Mouse (Mus musculus) megakaryocyte, embryonic 14.5 days (primary cell): ENCODE data around the gene Gigyf1.

Source experiments
- FLI1 ChIP-seq: IDR thresholded peaks from 2 replicates; pipeline ENCODE4 v1.6.1; 2012; ENCODE audit warnings: low read length, inconsistent platforms, mixed read lengths
- GATA1 ChIP-seq: IDR thresholded peaks from 3 replicates; pipeline ENCODE4 v1.6.1; 2012; ENCODE audit warnings: mixed read lengths, low read length, inconsistent platforms, borderline replicate concordance

DNA sequence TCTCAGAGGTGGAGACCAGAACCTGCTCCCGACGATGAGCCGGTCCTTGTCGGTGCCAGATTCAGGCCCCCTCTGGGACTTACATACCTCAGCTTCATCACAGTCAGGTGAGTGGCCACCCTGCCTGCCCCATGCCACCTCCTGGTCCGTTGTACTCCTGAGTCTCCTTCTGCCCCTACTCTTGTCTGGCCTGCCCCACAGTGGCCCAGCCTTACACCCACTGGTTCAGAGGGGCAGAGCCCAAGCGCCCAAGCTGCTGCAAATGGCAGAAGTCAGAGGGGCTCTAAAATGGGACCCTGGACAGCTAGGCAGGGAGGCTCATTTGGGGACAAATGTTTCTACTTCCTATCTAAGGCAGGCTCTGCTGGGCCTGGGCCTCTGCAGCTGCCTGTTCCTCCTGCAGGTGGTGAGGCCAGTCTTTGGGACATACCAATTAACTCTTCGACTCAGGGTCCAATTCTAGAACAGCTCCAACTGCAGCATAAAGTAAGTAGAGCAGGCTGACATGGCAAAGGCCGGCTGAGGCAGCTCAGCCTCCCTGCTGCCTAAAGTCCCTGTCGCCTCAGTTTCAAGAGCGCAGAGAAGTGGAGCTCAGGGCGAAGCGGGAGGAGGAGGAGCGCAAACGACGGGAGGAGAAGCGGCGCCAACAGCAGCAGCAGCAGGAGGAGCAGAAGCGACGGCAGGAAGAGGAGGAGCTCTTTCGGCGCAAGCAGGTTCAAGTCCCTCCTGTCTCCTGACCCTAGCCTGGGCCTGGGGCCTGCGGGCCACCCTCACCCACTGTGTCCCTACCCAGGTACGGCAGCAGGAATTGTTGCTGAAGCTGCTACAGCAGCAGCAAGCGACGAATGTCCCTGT lies 5.3 kb downstream of the Gigyf1 start:
- TF ChIP-seq GATA1 (no peak), FLI1 (no peak)
